Mouse (Mus musculus) stomach, embryonic 16.5 days (tissue): ENCODE results near the gene Pitpnc1. TPM values are rescaled to one million over a fixed set of nuclear protein-coding genes. Genes with fewer than 3 reads are reported as not detected.

ENCODE experiments used
- polyA plus RNA-seq: library from polyadenylated mRNA; unstranded; fragments of >200 nt; fragmentation: Nextera tagmentation; extraction: Ambion mirVana; gene quantifications from 2 replicates; pipeline ENCODE4 v1.2.1, GENCODE M21; 2015

Gene Pitpnc1
- polyA plus RNA-seq, 1 experiment from 2014 or later: 13.9 TPM

Other genes with a start within 250 kb of the Pitpnc1 start
- 163 and 175 TPM in 2 replicates for gene Psmd12, start 8.8 kb upstream of the Pitpnc1 start, polyA plus RNA-seq
- 15.3 and 16.1 TPM in 2 replicates for gene Helz, start 77.2 kb upstream of the Pitpnc1 start, polyA plus RNA-seq
- 0.42 and 8.2 TPM in 2 replicates for gene Cacng1, start 245.8 kb upstream of the Pitpnc1 start, polyA plus RNA-seq